Mouse (Mus musculus) mature B cell (primary cell): ENCODE measurements around the gene Spdef.

Source experiments
- in situ Hi-C: fragments of 300-500 bp; cut with MboI; formaldehyde crosslinking; loops from 2 replicates; pipeline ENCODE4 v1.14.3; 2019

Gene Spdef

GRCm38 (mm10) chr17:27725011-27725410, 3.7 kb downstream of the Spdef start:
- in situ Hi-C loops, result no loop called here

GRCm38 (mm10) chr17:27724327-27724726, 4.4 kb downstream of the Spdef start:
- in situ Hi-C loops, result no loop called here

- in situ Hi-C loops, result no loop called here
These were observed 7.6 kb downstream of the Spdef start for GRCm38 (mm10) chr17:27721125-27721664.

- in situ Hi-C loops, result no loop called here
These were observed 8.4 kb downstream of the Spdef start for GRCm38 (mm10) chr17:27720326-27720725.

- in situ Hi-C loops, result no loop called here
These were observed 9.1 kb downstream of the Spdef start for GRCm38 (mm10) chr17:27719663-27720062.

GRCm38 (mm10) chr17:27718250-27718649, 10.5 kb downstream of the Spdef start:
- in situ Hi-C loops, result no loop called here

GRCm38 (mm10) chr17:27716804-27717203, 12.0 kb downstream of the Spdef start:
- in situ Hi-C loops, result no loop called here

GRCm38 (mm10) chr17:27712832-27713231, 15.9 kb downstream of the Spdef start:
- in situ Hi-C loops, result no loop called here

GRCm38 (mm10) chr17:27709650-27710049, 19.1 kb downstream of the Spdef start:
- in situ Hi-C loops, result no loop called here

- in situ Hi-C loops, result no loop called here
These were observed 20.6 kb downstream of the Spdef start for GRCm38 (mm10) chr17:27707954-27708661.

GRCm38 (mm10) chr17:27705661-27706060, 23.1 kb downstream of the Spdef start:
- in situ Hi-C loops, result no loop called here

GRCm38 (mm10) chr17:27703961-27704621, 24.7 kb downstream of the Spdef start:
- in situ Hi-C loops, result no loop called here

GRCm38 (mm10) chr17:27702518-27702917, 26.2 kb downstream of the Spdef start:
- in situ Hi-C loops, result no loop called here

GRCm38 (mm10) chr17:27701856-27702255, 26.9 kb downstream of the Spdef start:
- in situ Hi-C loops, result no loop called here

GRCm38 (mm10) chr17:27700812-27701211, 27.9 kb downstream of the Spdef start:
- in situ Hi-C loops, result no loop called here

GRCm38 (mm10) chr17:27699641-27700244, 29.0 kb downstream of the Spdef start:
- in situ Hi-C loops, result no loop called here

GRCm38 (mm10) chr17:27690993-27691693, 37.6 kb downstream of the Spdef start:
- in situ Hi-C loops, result no loop called here

GRCm38 (mm10) chr17:27686395-27686794, 42.4 kb downstream of the Spdef start:
- in situ Hi-C loops, result no loop called here

GRCm38 (mm10) chr17:27685550-27685913, 43.2 kb downstream of the Spdef start:
- in situ Hi-C loops, result no loop called here

- in situ Hi-C loops, result no loop called here
These were observed 43.7 kb downstream of the Spdef start for GRCm38 (mm10) chr17:27684886-27685549.

GRCm38 (mm10) chr17:27678924-27679813, 49.6 kb downstream of the Spdef start:
- in situ Hi-C loops, result no loop called here
